Mouse (Mus musculus) heart, adult 11 months (tissue): Measurements from ENCODE around the gene Ddx24.
A peak's percentile ranks its signal among the peaks of the same experiment; 100 is the strongest.

ENCODE experiments used
- DNase-seq: peaks from one replicate; pipeline ENCODE4 v3.0.0; 2022

The Ddx24 gene

GRCm38 (mm10) chr12:103388505-103389347 lies 36.9 kb downstream of the Ddx24 start, which contains the start of gene Otub2:
Gene Otub2 (plus strand): TSS chr12:103388682.
- peak; percentile 100 for DNase-seq

- DNase-seq = no peak
Measured at GRCm38 (mm10) chr12:103380226-103380625, 45.4 kb downstream of the Ddx24 start.

GRCm38 (mm10) chr12:103376774-103377173 lies 48.9 kb downstream of the Ddx24 start:
- DNase-seq = no peak

- DNase-seq = no peak
Measured at GRCm38 (mm10) chr12:103376124-103376523, 49.5 kb downstream of the Ddx24 start.

- DNase-seq = no peak
Measured at GRCm38 (mm10) chr12:103373530-103374236, 51.9 kb downstream of the Ddx24 start.

- peak; percentile 90 for DNase-seq
Measured at GRCm38 (mm10) chr12:103371711-103372110, 53.9 kb downstream of the Ddx24 start.

GRCm38 (mm10) chr12:103370861-103371260 lies 54.8 kb downstream of the Ddx24 start:
- DNase-seq = no peak

GRCm38 (mm10) chr12:103368777-103369176 lies 56.9 kb downstream of the Ddx24 start:
- no peak for DNase-seq

GRCm38 (mm10) chr12:103368326-103368669 lies 57.3 kb downstream of the Ddx24 start:
- no peak for DNase-seq

GRCm38 (mm10) chr12:103367620-103368325 lies 57.9 kb downstream of the Ddx24 start:
- DNase-seq = peak; percentile 97

- DNase-seq = peak; percentile 96
Measured at GRCm38 (mm10) chr12:103367171-103367570, 58.5 kb downstream of the Ddx24 start.

GRCm38 (mm10) chr12:103362336-103362735 lies 63.3 kb downstream of the Ddx24 start:
- peak; percentile 99 for DNase-seq

GRCm38 (mm10) chr12:103361539-103362307 lies 63.9 kb downstream of the Ddx24 start:
- peak; percentile 98 for DNase-seq

- no peak for DNase-seq
Measured at GRCm38 (mm10) chr12:103360812-103361211, 64.8 kb downstream of the Ddx24 start.

GRCm38 (mm10) chr12:103358951-103359801 lies 66.5 kb downstream of the Ddx24 start:
- peak; percentile 97 for DNase-seq

- DNase-seq = peak; percentile 97
Measured at GRCm38 (mm10) chr12:103358216-103358615, 67.4 kb downstream of the Ddx24 start.
